Mouse (Mus musculus): Measurements from ENCODE around the gene Ddx19a. TPM values are rescaled to one million over a fixed set of nuclear protein-coding genes. Genes with fewer than 3 reads are reported as not detected.
"Not testable (repeated sequence)": the region's sequence is repeated elsewhere in the genome, so short reads cannot be mapped to it uniquely, and the experiment has no call there.

Ddx19a gene
- polyA plus RNA-seq, 1 experiment from 2014 or later, result 14.0 TPM

- 94% methylated on average over 2 of the region's 2 CpGs for WGBS
- H3K36me3 ChIP-seq (ENCODE audit: poor library complexity, severe bottlenecking); H3K27ac ChIP-seq; H3K9ac ChIP-seq; H3K4me2 ChIP-seq; H3K9me3 ChIP-seq (replicated peaks); ATAC-seq; H3K4me3 ChIP-seq: not testable (repeated sequence)
- H3K4me1 ChIP-seq, result peaks cover 10% of the 10 kb centered on the region; the same call in 1 of the 2 replicates
- peaks cover 19% of the 10 kb centered on the region for H3K27me3 ChIP-seq
Observed at GRCm38 (mm10) chr8:111026609-111027008, 29.0 kb upstream of the Ddx19a start.

GRCm38 (mm10) chr8:111010230-111010991 is 12.8 kb upstream of the Ddx19a start:
- peaks cover 61% of the 10 kb centered on the region for H3K36me3 ChIP-seq (ENCODE audit: poor library complexity, severe bottlenecking)
- H3K9ac ChIP-seq; H3K27ac ChIP-seq; H3K27me3 ChIP-seq; H3K9me3 ChIP-seq (replicated peaks); H3K4me3 ChIP-seq; H3K4me2 ChIP-seq; H3K4me1 ChIP-seq; ATAC-seq: not testable (repeated sequence)
- WGBS, result 93% methylated on average over 9 of the region's 10 CpGs

DNA sequence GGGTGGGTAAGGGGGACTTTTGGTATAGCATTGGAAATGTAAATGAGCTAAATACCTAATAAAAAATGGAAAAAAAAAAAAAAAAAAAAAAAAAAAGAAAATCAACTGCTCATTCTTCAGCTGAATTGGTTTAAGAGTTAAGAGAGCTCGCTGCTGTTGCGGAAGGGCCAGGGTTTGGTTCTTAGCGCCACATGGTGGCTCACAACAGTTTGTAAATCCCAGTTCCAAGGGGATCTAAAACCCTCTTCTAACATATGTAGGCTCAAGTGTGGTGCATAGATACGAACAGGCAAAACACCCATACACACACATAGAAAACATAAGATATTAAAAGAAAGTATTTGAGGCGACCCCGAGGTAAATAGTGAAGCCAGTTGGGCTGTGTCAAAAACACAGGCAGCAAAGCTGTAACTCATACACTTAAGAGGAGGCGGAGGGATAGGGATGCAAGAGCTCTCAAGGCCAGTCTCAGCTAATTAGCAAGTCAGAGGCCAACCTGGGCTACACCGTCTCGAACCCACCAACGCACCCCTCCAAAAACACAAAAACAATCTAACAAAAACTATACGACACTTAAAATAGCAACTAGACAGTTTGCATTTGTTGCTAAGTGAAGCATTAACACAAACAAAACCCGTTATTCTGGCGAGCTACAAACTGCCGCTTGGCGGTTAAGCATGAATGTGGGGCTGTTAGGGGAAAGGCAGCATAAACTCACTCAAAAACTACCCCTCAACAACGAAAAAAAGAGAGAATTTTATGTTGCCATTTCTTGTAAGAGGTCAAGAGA is 764 bp downstream of the Ddx19a start:
- peaks cover 13% of the 10 kb centered on the region for H3K4me1 ChIP-seq
- peak overlapping the region; percentile 82 for H3K4me3 ChIP-seq
- WGBS, result 35% methylated on average over 16 of the region's 16 CpGs
- peak overlapping the region; percentile 72 for H3K4me2 ChIP-seq
- no peaks in the 10 kb centered on the region for H3K27me3 ChIP-seq
- H3K27ac ChIP-seq, result peak overlapping the region; percentile 73; the same call in 1 of the 2 replicates
- H3K9me3 ChIP-seq (replicated peaks), result no peaks in the 10 kb centered on the region
- no peak for ATAC-seq
- peaks cover 18% of the 10 kb centered on the region for H3K36me3 ChIP-seq (ENCODE audit: poor library complexity, severe bottlenecking)
- H3K9ac ChIP-seq, result peak overlapping the region; percentile 81

DNA sequence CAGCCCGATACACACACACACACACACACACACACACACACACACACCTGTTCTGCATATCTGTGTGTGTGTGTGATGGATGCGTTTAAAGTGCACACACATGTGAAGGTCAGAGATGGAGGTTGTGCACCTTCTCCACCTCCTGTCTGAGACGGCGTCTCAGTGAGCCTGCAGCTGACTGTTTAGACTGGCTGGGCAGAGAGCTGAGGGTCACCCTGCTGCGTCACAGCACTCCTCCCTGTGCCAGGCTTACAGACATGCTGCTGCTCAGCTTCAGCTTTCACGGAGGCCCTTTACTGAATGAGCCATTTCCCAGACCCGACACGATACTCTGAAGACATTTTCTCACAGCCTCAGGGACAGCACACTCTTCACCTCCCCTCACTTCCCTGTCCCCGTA is 7.6 kb downstream of the Ddx19a start:
- no peak overlapping the region for H3K4me3 ChIP-seq
- no peak overlapping the region for H3K27ac ChIP-seq
- H3K9ac ChIP-seq, result no peak overlapping the region
- no peak for ATAC-seq
- no peaks in the 10 kb centered on the region for H3K27me3 ChIP-seq
- peaks cover 79% of the 10 kb centered on the region for H3K36me3 ChIP-seq (ENCODE audit: poor library complexity, severe bottlenecking)
- H3K9me3 ChIP-seq (replicated peaks), result no peaks in the 10 kb centered on the region
- H3K4me2 ChIP-seq, result no peak overlapping the region
- no peaks in the 10 kb centered on the region for H3K4me1 ChIP-seq
- WGBS, result 87% methylated on average over 9 of the region's 9 CpGs

DNA sequence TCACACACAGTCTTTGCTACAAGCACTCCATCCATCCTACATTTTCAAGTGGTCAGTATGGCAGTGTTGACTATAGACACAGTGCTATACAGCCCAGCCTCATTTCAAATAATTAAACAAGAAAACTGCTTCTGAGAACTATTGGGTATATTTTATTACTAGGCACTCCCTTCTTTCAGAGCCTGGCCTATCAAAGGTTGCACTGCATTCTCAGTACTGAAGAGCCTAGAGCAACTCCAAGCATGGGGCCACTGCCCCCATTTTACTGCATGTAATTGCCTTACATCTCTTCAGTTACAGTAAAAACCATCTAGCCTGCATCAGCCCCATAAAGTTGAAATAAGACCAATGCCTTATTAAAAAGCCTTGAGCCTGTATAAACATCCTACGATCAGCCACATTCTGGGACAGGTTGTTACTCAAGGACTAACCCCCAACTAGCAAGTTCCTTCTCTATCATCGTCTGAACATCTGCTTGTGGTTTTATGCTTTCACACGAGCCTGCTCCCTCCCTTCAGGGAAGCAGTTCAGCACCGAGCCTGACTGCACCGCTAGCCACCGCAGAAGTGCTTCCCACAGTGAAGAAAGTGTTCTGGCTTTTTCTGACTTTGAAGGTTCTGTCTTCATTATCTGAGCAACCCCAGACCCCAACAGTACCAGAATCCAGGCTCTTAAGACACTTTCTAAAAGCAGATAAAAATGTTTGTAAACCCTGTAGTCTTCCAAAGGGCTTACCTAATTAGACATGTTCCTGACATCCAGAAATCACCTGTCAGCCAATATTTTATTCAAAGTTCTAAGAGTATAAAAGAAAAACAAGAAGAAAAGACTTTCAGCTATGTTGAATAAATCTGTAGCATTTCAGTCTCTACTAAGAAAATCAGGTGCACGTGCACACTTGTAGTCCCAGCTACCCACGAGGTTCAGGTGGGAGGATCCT is 9.5 kb downstream of the Ddx19a start:
- Histone ChIP-seq H3K27ac (no peak overlapping the region), H3K4me3 (no peak overlapping the region), H3K4me1 (no peaks in the 10 kb centered on the region), H3K9ac (no peak overlapping the region), H3K36me3 (ENCODE audit: poor library complexity, severe bottlenecking) (peaks cover 92% of the 10 kb centered on the region), H3K27me3 (no peaks in the 10 kb centered on the region), H3K9me3 (replicated peaks) (no peaks in the 10 kb centered on the region), H3K4me2 (no peak overlapping the region)
- 87% methylated on average over 8 of the region's 8 CpGs for WGBS
- no peak for ATAC-seq

DNA sequence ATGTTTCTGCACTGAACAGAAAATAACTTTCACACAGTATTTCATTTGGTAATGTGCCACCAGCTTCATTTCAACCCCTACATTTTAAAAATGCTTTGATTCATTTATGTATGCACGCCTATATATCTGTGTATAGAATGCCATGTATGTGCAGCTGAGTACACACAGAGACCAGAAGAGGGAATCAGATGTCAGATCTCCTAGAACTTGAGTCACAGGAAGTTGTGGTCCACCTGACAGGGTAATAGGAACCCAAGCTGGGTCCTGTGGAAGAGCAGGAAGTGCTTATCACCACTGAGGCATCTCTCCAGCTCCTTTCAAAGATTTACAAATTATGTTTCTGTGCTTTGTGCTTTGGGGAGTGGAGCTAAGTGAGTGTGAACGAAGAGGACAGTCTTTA is 16.3 kb downstream of the Ddx19a start:
- Histone ChIP-seq H3K4me1 (no peaks in the 10 kb centered on the region), H3K36me3 (ENCODE audit: poor library complexity, severe bottlenecking) (peaks cover 84% of the 10 kb centered on the region), H3K27ac (no peak overlapping the region), H3K9ac (no peak overlapping the region), H3K4me2 (no peak overlapping the region), H3K27me3 (no peaks in the 10 kb centered on the region), H3K9me3 (replicated peaks) (no peaks in the 10 kb centered on the region), H3K4me3 (no peak overlapping the region)
- 90% methylated on average over 2 of the region's 2 CpGs for WGBS
- ATAC-seq, result no peak

DNA sequence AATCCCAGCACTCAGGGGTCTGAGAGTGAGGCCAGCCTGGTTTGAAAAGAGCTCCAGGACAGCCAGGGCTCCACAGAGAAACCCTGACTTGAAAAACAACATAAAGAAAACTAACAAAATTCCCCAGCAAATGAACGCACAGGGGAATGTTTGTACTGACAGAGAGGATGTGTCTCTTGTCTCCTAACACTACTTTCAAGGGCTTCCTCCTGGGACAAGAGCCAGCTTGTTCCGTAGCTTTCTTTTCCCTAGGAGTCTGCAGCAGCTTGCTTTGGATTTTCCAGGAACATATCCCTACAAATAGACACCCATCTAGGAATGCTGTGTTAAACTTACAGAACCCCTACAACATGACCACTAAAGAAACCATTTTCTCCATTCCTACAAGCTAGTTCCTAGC is 19.6 kb downstream of the Ddx19a start:
- not testable (repeated sequence) for H3K4me1 ChIP-seq; H3K9ac ChIP-seq; H3K27ac ChIP-seq; H3K4me2 ChIP-seq; ATAC-seq; H3K27me3 ChIP-seq; H3K9me3 ChIP-seq (replicated peaks); H3K4me3 ChIP-seq
- peaks cover 73% of the 10 kb centered on the region for H3K36me3 ChIP-seq (ENCODE audit: poor library complexity, severe bottlenecking)
- WGBS, result 86% methylated on average over 2 of the region's 2 CpGs

DNA sequence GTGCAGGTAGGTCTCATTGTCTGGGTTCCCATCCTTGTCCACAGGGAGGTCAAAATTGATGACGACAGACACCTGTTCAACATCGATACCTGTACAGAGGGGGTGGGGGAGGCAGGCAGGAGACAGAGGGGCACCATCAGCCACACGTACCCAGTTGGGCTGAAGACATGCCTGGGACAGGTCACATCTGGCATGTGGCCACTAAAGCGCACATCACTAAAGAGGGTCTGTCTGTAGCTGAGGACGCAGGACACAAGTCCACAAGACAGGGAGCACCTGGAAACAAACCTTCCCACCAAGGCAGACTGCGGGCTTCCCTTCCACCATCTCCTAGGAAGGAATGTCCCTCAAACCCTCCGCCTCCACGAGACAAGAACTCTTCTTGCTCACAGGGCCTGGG is 21.1 kb downstream of the Ddx19a start:
- not testable (repeated sequence) for H3K4me1 ChIP-seq; ATAC-seq; H3K27ac ChIP-seq; H3K9me3 ChIP-seq (replicated peaks); H3K9ac ChIP-seq; H3K4me2 ChIP-seq; H3K27me3 ChIP-seq; H3K4me3 ChIP-seq
- peaks cover 64% of the 10 kb centered on the region for H3K36me3 ChIP-seq (ENCODE audit: poor library complexity, severe bottlenecking)
- 92% methylated on average over 8 of the region's 8 CpGs for WGBS

GRCm38 (mm10) chr8:110969910-110970770 is 27.5 kb downstream of the Ddx19a start:
- H3K27me3 ChIP-seq, result no peaks in the 10 kb centered on the region
- peak overlapping the region; percentile 83 for H3K4me2 ChIP-seq
- H3K9ac ChIP-seq, result peak overlapping the region; percentile 75
- peaks cover 44% of the 10 kb centered on the region for H3K36me3 ChIP-seq (ENCODE audit: poor library complexity, severe bottlenecking)
- 4% methylated on average over 45 of the region's 45 CpGs for WGBS
- ATAC-seq, result peak; percentile 99
- peaks cover 16% of the 10 kb centered on the region for H3K4me1 ChIP-seq
- H3K4me3 ChIP-seq, result peak overlapping the region; percentile 55
- no peak overlapping the region for H3K27ac ChIP-seq
- H3K9me3 ChIP-seq (replicated peaks), result no peaks in the 10 kb centered on the region

DNA sequence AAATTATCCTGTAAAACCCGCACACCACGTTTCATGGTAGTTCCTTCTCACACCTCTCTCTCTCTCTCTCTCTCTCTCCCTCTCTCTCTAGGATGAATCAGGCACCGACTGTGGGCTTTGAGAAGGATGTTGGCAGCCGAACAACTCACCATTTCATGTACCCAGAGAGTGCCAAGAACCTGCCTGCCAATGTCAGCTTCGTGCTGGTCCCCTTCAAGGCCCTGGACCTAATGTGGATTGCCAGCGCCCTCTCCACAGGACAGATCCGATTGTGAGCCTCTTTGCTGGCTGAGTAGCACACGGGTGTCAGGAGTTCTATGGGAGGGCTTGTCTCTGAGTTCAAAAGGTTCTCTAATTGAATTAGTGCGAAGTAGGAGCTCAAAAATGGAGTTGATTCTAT is 30.3 kb downstream of the Ddx19a start:
- Histone ChIP-seq H3K4me3 (no peak overlapping the region), H3K9me3 (replicated peaks) (no peaks in the 10 kb centered on the region), H3K36me3 (ENCODE audit: poor library complexity, severe bottlenecking) (peaks cover 38% of the 10 kb centered on the region), H3K4me2 (no peak overlapping the region), H3K27me3 (no peaks in the 10 kb centered on the region), H3K9ac (no peak overlapping the region), H3K4me1 (peaks cover 16% of the 10 kb centered on the region), H3K27ac (no peak overlapping the region)
- 83% methylated on average over 9 of the region's 9 CpGs for WGBS
- no peak for ATAC-seq

DNA sequence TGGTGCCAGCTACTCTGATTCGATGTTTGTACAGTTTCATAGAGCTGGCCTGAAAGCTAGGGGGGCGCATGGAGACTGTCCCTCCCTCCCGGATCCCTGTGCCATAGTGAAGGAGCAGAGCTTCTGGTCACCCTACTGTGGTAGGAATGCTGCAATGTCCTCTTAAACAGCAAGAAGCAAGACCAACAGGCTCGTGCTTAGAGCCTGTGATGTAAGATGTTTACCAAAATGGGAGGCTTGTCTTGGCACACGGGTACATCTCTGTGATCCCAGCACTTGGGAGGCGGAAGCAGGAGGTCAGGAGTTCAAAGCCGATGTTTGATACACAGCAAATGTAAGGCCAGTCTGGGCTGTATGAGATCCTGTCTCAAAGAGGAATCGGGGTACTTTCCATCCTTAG is 31.0 kb downstream of the Ddx19a start:
- no peak overlapping the region for H3K4me3 ChIP-seq
- H3K27me3 ChIP-seq, result no peaks in the 10 kb centered on the region
- no peak overlapping the region for H3K4me2 ChIP-seq
- no peak overlapping the region for H3K9ac ChIP-seq
- peaks cover 16% of the 10 kb centered on the region for H3K4me1 ChIP-seq
- H3K27ac ChIP-seq, result no peak overlapping the region
- no peak for ATAC-seq
- no peaks in the 10 kb centered on the region for H3K9me3 ChIP-seq (replicated peaks)
- 89% methylated on average over 8 of the region's 8 CpGs for WGBS
- H3K36me3 ChIP-seq (ENCODE audit: poor library complexity, severe bottlenecking), result peaks cover 43% of the 10 kb centered on the region

Measured in forebrain, embryonic 13.5 days (tissue).